Mouse (Mus musculus): ENCODE results near the gene Vgll4. TPM values are rescaled to one million over a fixed set of nuclear protein-coding genes. Genes with fewer than 3 reads are reported as not detected.

Vgll4 gene
- total RNA-seq (2021), result 10 to 100 TPM; 50.7 to 62.5 TPM

GRCm38 (mm10) chr6:114969213-114970120 lies at the start of gene Vgll4:
Gene Vgll4 (minus strand): TSS chr6:114969994.
- intact Hi-C loops (cut with DNase I), result loop anchor here (2.0 to 5.0 kb wide), 3 partner anchors 37 to 257 kb away; no protein-coding TSS in a partner anchor
- peak; percentile 73 to 76 for DNase-seq (ENCODE audit: low spot score in 2 of 2)

- DNase-seq (ENCODE audit: low spot score in 2 of 2), result no peak
- intact Hi-C loops (cut with DNase I), result no loop called here
Measured at GRCm38 (mm10) chr6:115015461-115015860, 45.7 kb upstream of the Vgll4 start.

- no peak for DNase-seq (ENCODE audit: low spot score in 2 of 2)
- intact Hi-C loops (cut with DNase I), result no loop called here
Measured at GRCm38 (mm10) chr6:115013574-115013973, 43.8 kb upstream of the Vgll4 start.

GRCm38 (mm10) chr6:115011792-115012191 lies 42.0 kb upstream of the Vgll4 start:
- intact Hi-C loops (cut with DNase I), result no loop called here
- no peak for DNase-seq (ENCODE audit: low spot score in 2 of 2)

- no peak for DNase-seq (ENCODE audit: low spot score in 2 of 2)
- intact Hi-C loops (cut with DNase I), result no loop called here
Measured at GRCm38 (mm10) chr6:115010815-115011214, 41.0 kb upstream of the Vgll4 start.

- DNase-seq (ENCODE audit: low spot score in 2 of 2), result no peak
- intact Hi-C loops (cut with DNase I), result no loop called here
Measured at GRCm38 (mm10) chr6:115010304-115010703, 40.5 kb upstream of the Vgll4 start.

GRCm38 (mm10) chr6:115007728-115008127 lies 37.9 kb upstream of the Vgll4 start:
- intact Hi-C loops (cut with DNase I), result loop anchor here (1.0 to 2.0 kb wide), 3 partner anchors 37 to 285 kb away; no protein-coding TSS in a partner anchor
- peak; percentile 63 to 73 for DNase-seq (ENCODE audit: low spot score in 2 of 2)

GRCm38 (mm10) chr6:115006948-115007347 lies 37.2 kb upstream of the Vgll4 start:
- no peak for DNase-seq (ENCODE audit: low spot score in 2 of 2)
- intact Hi-C loops (cut with DNase I), result loop anchor here (1.0 to 2.0 kb wide), 3 partner anchors 36 to 284 kb away; no protein-coding TSS in a partner anchor

GRCm38 (mm10) chr6:115006065-115006464 lies 36.3 kb upstream of the Vgll4 start:
- DNase-seq (ENCODE audit: low spot score in 2 of 2), result no peak
- intact Hi-C loops (cut with DNase I), result loop anchor here (2.0 kb wide), 2 partner anchors 35 to 283 kb away; no protein-coding TSS in a partner anchor

- peak; percentile 54 to 90 for DNase-seq (ENCODE audit: low spot score in 2 of 2)
- intact Hi-C loops (cut with DNase I), result no loop called here
Measured at GRCm38 (mm10) chr6:115005351-115005890, 35.6 kb upstream of the Vgll4 start.

GRCm38 (mm10) chr6:115004636-115005035 lies 34.8 kb upstream of the Vgll4 start:
- DNase-seq (ENCODE audit: low spot score in 2 of 2), result peak; percentile 67 to 88
- intact Hi-C loops (cut with DNase I), result no loop called here

- DNase-seq (ENCODE audit: low spot score in 2 of 2), result no peak
- intact Hi-C loops (cut with DNase I), result no loop called here
Measured at GRCm38 (mm10) chr6:114998374-114999031, 28.7 kb upstream of the Vgll4 start.

GRCm38 (mm10) chr6:114997471-114997870 lies 27.7 kb upstream of the Vgll4 start:
- intact Hi-C loops (cut with DNase I), result no loop called here
- no peak for DNase-seq (ENCODE audit: low spot score in 2 of 2)

- no peak for DNase-seq (ENCODE audit: low spot score in 2 of 2)
- intact Hi-C loops (cut with DNase I), result no loop called here
Measured at GRCm38 (mm10) chr6:114996910-114997309, 27.1 kb upstream of the Vgll4 start.

GRCm38 (mm10) chr6:114994079-114994478 lies 24.3 kb upstream of the Vgll4 start:
- intact Hi-C loops (cut with DNase I), result loop anchor here (5.0 kb wide), 1 partner anchor 282 kb away; no protein-coding TSS in a partner anchor
- DNase-seq (ENCODE audit: low spot score in 2 of 2), result no peak

- peak; percentile 47 to 89 for DNase-seq (ENCODE audit: low spot score in 2 of 2)
- intact Hi-C loops (cut with DNase I), result loop anchor here (1.0 to 5.0 kb wide), 2 partner anchors 16 to 281 kb away; no protein-coding TSS in a partner anchor
Measured at GRCm38 (mm10) chr6:114993659-114994058, 23.9 kb upstream of the Vgll4 start.

GRCm38 (mm10) chr6:114991909-114992308 lies 22.1 kb upstream of the Vgll4 start:
- no peak for DNase-seq (ENCODE audit: low spot score in 2 of 2)
- intact Hi-C loops (cut with DNase I), result loop anchor here (5.0 kb wide), 1 partner anchor 280 kb away; no protein-coding TSS in a partner anchor

- intact Hi-C loops (cut with DNase I), result no loop called here
- DNase-seq (ENCODE audit: low spot score in 2 of 2), result no peak
Measured at GRCm38 (mm10) chr6:114988619-114988980, 18.8 kb upstream of the Vgll4 start.

- intact Hi-C loops (cut with DNase I), result no loop called here
- no peak for DNase-seq (ENCODE audit: low spot score in 2 of 2)
Measured at GRCm38 (mm10) chr6:114987966-114988618, 18.3 kb upstream of the Vgll4 start.

- DNase-seq (ENCODE audit: low spot score in 2 of 2), result no peak
- intact Hi-C loops (cut with DNase I), result no loop called here
Measured at GRCm38 (mm10) chr6:114982671-114983070, 12.9 kb upstream of the Vgll4 start.
